Mouse (Mus musculus) thymus, adult 2 months (tissue): ENCODE data around the gene Sirpa.

Source experiments
- CTCF ChIP-seq: fragments of 200-500 bp; IDR thresholded peaks from 2 replicates; pipeline ENCODE4 v1.5.1; 2012; ENCODE audit warnings: mild to moderate bottlenecking, control low read depth, low read length, moderate library complexity, borderline replicate concordance; ENCODE audit not compliant: control insufficient read depth, poor library complexity, insufficient read depth; ENCODE audit errors: extremely low read depth
- POLR2A ChIP-seq: fragments of 200-500 bp; IDR thresholded peaks from 2 replicates; pipeline ENCODE4 v1.6.1; 2012; ENCODE audit warnings: mild to moderate bottlenecking, low read length, control low read depth, moderate library complexity; ENCODE audit not compliant: control insufficient read depth, poor library complexity, insufficient read depth; ENCODE audit errors: extremely low read depth

DNA sequence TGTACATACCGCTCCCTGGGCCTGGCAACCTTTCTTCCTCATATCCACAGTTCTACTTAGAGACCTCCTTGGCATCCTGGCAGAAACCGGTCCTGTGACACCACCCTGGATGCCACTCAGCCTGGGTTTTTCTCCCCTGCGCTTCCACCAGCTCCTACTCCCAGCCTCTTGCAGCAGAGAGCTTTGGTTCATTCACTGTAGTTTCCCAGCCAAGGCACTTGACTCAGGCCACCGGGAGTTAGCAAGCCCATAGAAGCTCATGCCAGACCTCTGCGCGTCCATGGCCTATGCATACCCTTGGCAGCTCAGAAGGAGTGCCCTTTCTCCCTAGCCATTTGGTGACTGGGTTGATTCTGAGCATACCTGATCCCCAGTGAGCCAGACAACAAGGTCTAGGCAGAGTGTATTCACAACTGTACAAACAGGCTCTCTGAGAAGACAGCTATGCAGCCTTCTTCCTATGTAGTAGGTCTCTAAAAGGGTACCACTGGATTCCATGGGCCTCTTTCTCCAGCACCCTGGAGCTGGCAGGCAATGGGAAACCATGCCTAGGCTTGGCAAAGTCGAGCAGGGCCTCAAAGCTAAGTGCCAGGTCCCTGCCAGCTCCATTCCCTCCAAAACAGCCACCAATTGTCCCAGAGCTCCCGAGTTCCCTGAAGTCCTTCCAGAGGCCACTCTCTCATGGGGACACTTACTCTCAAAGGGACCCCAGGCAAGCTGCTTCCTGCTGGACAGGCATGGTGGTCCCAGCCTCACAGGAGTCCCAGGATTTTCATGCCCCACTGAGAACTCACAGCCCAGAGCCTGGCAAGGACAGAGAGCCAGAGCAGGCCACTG lies 15.8 kb upstream of the Sirpa start:
- no peak for TF ChIP-seq POLR2A
- TF ChIP-seq CTCF = no peak
